Mouse (Mus musculus) macrophage (primary cell): Measurements from ENCODE around the gene Nedd9. TPM values are rescaled to one million over a fixed set of nuclear protein-coding genes. Genes with fewer than 3 reads are reported as not detected.

ENCODE experiments used
- H3K27ac ChIP-seq: fragments of 350-480 bp; formaldehyde crosslinking; 2 replicates; pipeline ENCODE4 v1.9.0; 2021
- H3K36me3 ChIP-seq: fragments of 350-480 bp; formaldehyde crosslinking; 2 replicates; pipeline ENCODE4 v1.9.0; 2021; ENCODE audit errors: inconsistent target
- H3K4me3 ChIP-seq: fragments of 350-480 bp; formaldehyde crosslinking; 2 replicates; pipeline ENCODE4 v1.9.0; 2021; ENCODE audit errors: inconsistent target
- H3K79me2 ChIP-seq: fragments of 350-480 bp; formaldehyde crosslinking; 2 replicates; pipeline ENCODE4 v1.9.0; 2021; ENCODE audit errors: inconsistent target
- WGBS: methylation state at CpG from one replicate; pipeline ENCODE4 v1.1.7; 2026; ENCODE audit warnings: inconsistent platforms; ENCODE audit not compliant: missing documents; 5-methylcytosine and 5-hydroxymethylcytosine counted together
- polyA plus RNA-seq: library from polyadenylated mRNA; stranded (reverse); fragments of 250-400 nt; gene quantifications from 3 replicates; pipeline ENCODE4 v1.2.4, GENCODE M21; 2018; ENCODE audit warnings: inconsistent platforms
- total RNA-seq, 78 experiments: library from RNA; depleted of rRNA; stranded (reverse); fragments of 250-400 nt; gene quantifications; 1 replicate in 9 of 78; 2 replicates in 24 of 78; 3 replicates in 43 of 78; 4 replicates in 2 of 78; pipeline ENCODE4 v1.2.4; 2018; ENCODE audit warnings: inconsistent platforms in 56 of 78

Nedd9 gene
- total RNA-seq (2018; cell fraction: chromatin; rRNA removed) = 10 to 100 TPM in 8 of 26 experiments, 1 to 10 TPM in 18; 1.9 to 18.5 (median 7.6) TPM
- total RNA-seq (2018; cell fraction: cytosol; rRNA removed) = 1 to 10 TPM; 1.3 to 5.4 (median 3.7) TPM
- 10 to 100 TPM in 6 of 26 experiments, 1 to 10 TPM in 20; 1.9 to 16.9 (median 6.4) TPM for total RNA-seq (2018; cell fraction: nucleus; rRNA removed)
- 2.3 to 4.0 TPM (median 2.7 TPM) in 3 replicates for polyA plus RNA-seq

- Histone ChIP-seq H3K27ac (peak within 1 kb of the TSS; percentile 68), H3K4me3 (peak within 1 kb of the TSS; percentile 37), H3K79me2 (peaks cover 39% of the 10 kb centered on the region; the same call in 1 of the 2 replicates), H3K36me3 (no peaks in the 10 kb centered on the region)
- 5% methylated on average over 15 of the region's 15 CpGs for WGBS
These were observed at the start of gene Nedd9 for GRCm38 (mm10) chr13:41486606-41487408. TSS of gene Nedd9 (minus strand) at chr13:41487362.

- no peak overlapping the region for H3K27ac ChIP-seq
- H3K79me2 ChIP-seq = no peaks in the 10 kb centered on the region
- no peaks in the 10 kb centered on the region for H3K36me3 ChIP-seq
- H3K4me3 ChIP-seq = no peak overlapping the region
- 48% methylated on average over 5 of the region's 5 CpGs for WGBS
These were observed 45.5 kb upstream of the Nedd9 start for GRCm38 (mm10) chr13:41532625-41533024.

GRCm38 (mm10) chr13:41530326-41530725, 43.2 kb upstream of the Nedd9 start:
- Histone ChIP-seq H3K4me3 (no peak overlapping the region), H3K27ac (no peak overlapping the region), H3K36me3 (no peaks in the 10 kb centered on the region), H3K79me2 (no peaks in the 10 kb centered on the region)

- no peak overlapping the region for H3K4me3 ChIP-seq
- 98% methylated on average over 11 of the region's 11 CpGs for WGBS
These were observed 37.0 kb upstream of the Nedd9 start for GRCm38 (mm10) chr13:41524208-41524607.

GRCm38 (mm10) chr13:41521296-41521695, 34.1 kb upstream of the Nedd9 start:
- Histone ChIP-seq H3K4me3 (no peak overlapping the region), H3K79me2 (no peaks in the 10 kb centered on the region), H3K27ac (no peak overlapping the region), H3K36me3 (no peaks in the 10 kb centered on the region)
- WGBS = 71% methylated on average over 4 of the region's 4 CpGs

More at GRCm38 (mm10) chr13:41524208-41524607, 37.0 kb upstream of the Nedd9 start:
- Histone ChIP-seq H3K36me3 (no peaks in the 10 kb centered on the region), H3K79me2 (no peaks in the 10 kb centered on the region), H3K27ac (no peak overlapping the region)

GRCm38 (mm10) chr13:41520549-41521161, 33.5 kb upstream of the Nedd9 start:
- no peaks in the 10 kb centered on the region for H3K36me3 ChIP-seq
- 41% methylated on average over 5 of the region's 5 CpGs for WGBS
- H3K4me3 ChIP-seq = no peak overlapping the region
- H3K27ac ChIP-seq = no peak overlapping the region
- H3K79me2 ChIP-seq = no peaks in the 10 kb centered on the region

- no peak overlapping the region for H3K4me3 ChIP-seq
- 96% methylated on average over 4 of the region's 4 CpGs for WGBS
These were observed 32.6 kb upstream of the Nedd9 start for GRCm38 (mm10) chr13:41519792-41520191.

GRCm38 (mm10) chr13:41517193-41517592, 30.0 kb upstream of the Nedd9 start:
- H3K36me3 ChIP-seq = no peaks in the 10 kb centered on the region
- no peak overlapping the region for H3K27ac ChIP-seq
- WGBS = 98% methylated on average over 4 of the region's 4 CpGs
- H3K4me3 ChIP-seq = no peak overlapping the region
- no peaks in the 10 kb centered on the region for H3K79me2 ChIP-seq

More at GRCm38 (mm10) chr13:41519792-41520191, 32.6 kb upstream of the Nedd9 start:
- Histone ChIP-seq H3K27ac (no peak overlapping the region), H3K79me2 (no peaks in the 10 kb centered on the region), H3K36me3 (no peaks in the 10 kb centered on the region)

- no peak overlapping the region for H3K4me3 ChIP-seq
- no peaks in the 10 kb centered on the region for H3K36me3 ChIP-seq
- no peaks in the 10 kb centered on the region for H3K79me2 ChIP-seq
- no peak overlapping the region for H3K27ac ChIP-seq
- WGBS = 61% methylated on average over 4 of the region's 4 CpGs
These were observed 28.6 kb upstream of the Nedd9 start for GRCm38 (mm10) chr13:41515749-41516148.

GRCm38 (mm10) chr13:41514918-41515317, 27.8 kb upstream of the Nedd9 start:
- WGBS = 97% methylated on average over 7 of the region's 8 CpGs
- no peaks in the 10 kb centered on the region for H3K36me3 ChIP-seq
- H3K79me2 ChIP-seq = no peaks in the 10 kb centered on the region

GRCm38 (mm10) chr13:41513456-41513855, 26.3 kb upstream of the Nedd9 start:
- 90% methylated on average over 3 of the region's 3 CpGs for WGBS
- H3K27ac ChIP-seq = no peak overlapping the region
- no peaks in the 10 kb centered on the region for H3K79me2 ChIP-seq
- H3K4me3 ChIP-seq = no peak overlapping the region
- no peaks in the 10 kb centered on the region for H3K36me3 ChIP-seq

More at GRCm38 (mm10) chr13:41514918-41515317, 27.8 kb upstream of the Nedd9 start:
- no peak overlapping the region for H3K4me3 ChIP-seq
- H3K27ac ChIP-seq = no peak overlapping the region

- no peak overlapping the region for H3K27ac ChIP-seq
- no peaks in the 10 kb centered on the region for H3K79me2 ChIP-seq
- no peak overlapping the region for H3K4me3 ChIP-seq
- H3K36me3 ChIP-seq = no peaks in the 10 kb centered on the region
- 92% methylated on average over 4 of the region's 4 CpGs for WGBS
These were observed 25.1 kb upstream of the Nedd9 start for GRCm38 (mm10) chr13:41512243-41512642.

- 90% methylated on average over 7 of the region's 7 CpGs for WGBS
- H3K4me3 ChIP-seq = no peak overlapping the region
- no peak overlapping the region for H3K27ac ChIP-seq
- no peaks in the 10 kb centered on the region for H3K79me2 ChIP-seq
- H3K36me3 ChIP-seq = no peaks in the 10 kb centered on the region
These were observed 23.7 kb upstream of the Nedd9 start for GRCm38 (mm10) chr13:41510631-41511419.

- Histone ChIP-seq H3K36me3 (no peaks in the 10 kb centered on the region), H3K27ac (no peak overlapping the region), H3K4me3 (no peak overlapping the region), H3K79me2 (no peaks in the 10 kb centered on the region)
- WGBS = 60% methylated on average over 2 of the region's 2 CpGs
These were observed 18.4 kb upstream of the Nedd9 start for GRCm38 (mm10) chr13:41505594-41505993.
